Mouse (Mus musculus) cortical plate, adult 2 months (tissue): Measurements from ENCODE around the gene Fibp. TPM values are rescaled to one million over a fixed set of nuclear protein-coding genes. Genes with fewer than 3 reads are reported as not detected.
"Not testable (repeated sequence)": the region's sequence is repeated elsewhere in the genome, so short reads cannot be mapped to it uniquely, and the experiment has no call there.

Experiments
- H3K27ac ChIP-seq: fragments of 200-500 bp; 2 replicates; pipeline ENCODE4 v1.5.1; 2012; ENCODE audit warnings: low read length, control low read depth, inconsistent platforms; ENCODE audit not compliant: insufficient read depth
- H3K4me1 ChIP-seq: fragments of 200-500 bp; 2 replicates; pipeline ENCODE4 v1.6.1; 2011; ENCODE audit warnings: low read length; ENCODE audit not compliant: control insufficient read depth, insufficient read depth
- H3K4me3 ChIP-seq: fragments of 200-500 bp; 2 replicates; pipeline ENCODE4 v1.5.1; 2011; ENCODE audit warnings: mild to moderate bottlenecking, low read length, control low read depth; ENCODE audit not compliant: insufficient read depth
- CTCF ChIP-seq: fragments of 200-500 bp; IDR thresholded peaks from 2 replicates; pipeline ENCODE4 v1.5.1; 2011; ENCODE audit warnings: mild to moderate bottlenecking, control low read depth, low read length; ENCODE audit not compliant: insufficient read depth; ENCODE audit errors: extremely low read depth
- POLR2A ChIP-seq: fragments of 200-500 bp; IDR thresholded peaks from 2 replicates; pipeline ENCODE4 v1.6.1; 2011; ENCODE audit warnings: mild to moderate bottlenecking, low read length, control low read depth; ENCODE audit not compliant: insufficient read depth; ENCODE audit errors: extremely low read depth
- polyA plus RNA-seq: library from polyadenylated mRNA; depleted of rRNA; stranded (reverse); fragments of >200 nt; gene quantifications from 2 replicates; pipeline ENCODE4 v1.2.3, GENCODE M21; 2012

The Fibp gene
- polyA plus RNA-seq, 1 experiment, result 131 TPM

DNA sequence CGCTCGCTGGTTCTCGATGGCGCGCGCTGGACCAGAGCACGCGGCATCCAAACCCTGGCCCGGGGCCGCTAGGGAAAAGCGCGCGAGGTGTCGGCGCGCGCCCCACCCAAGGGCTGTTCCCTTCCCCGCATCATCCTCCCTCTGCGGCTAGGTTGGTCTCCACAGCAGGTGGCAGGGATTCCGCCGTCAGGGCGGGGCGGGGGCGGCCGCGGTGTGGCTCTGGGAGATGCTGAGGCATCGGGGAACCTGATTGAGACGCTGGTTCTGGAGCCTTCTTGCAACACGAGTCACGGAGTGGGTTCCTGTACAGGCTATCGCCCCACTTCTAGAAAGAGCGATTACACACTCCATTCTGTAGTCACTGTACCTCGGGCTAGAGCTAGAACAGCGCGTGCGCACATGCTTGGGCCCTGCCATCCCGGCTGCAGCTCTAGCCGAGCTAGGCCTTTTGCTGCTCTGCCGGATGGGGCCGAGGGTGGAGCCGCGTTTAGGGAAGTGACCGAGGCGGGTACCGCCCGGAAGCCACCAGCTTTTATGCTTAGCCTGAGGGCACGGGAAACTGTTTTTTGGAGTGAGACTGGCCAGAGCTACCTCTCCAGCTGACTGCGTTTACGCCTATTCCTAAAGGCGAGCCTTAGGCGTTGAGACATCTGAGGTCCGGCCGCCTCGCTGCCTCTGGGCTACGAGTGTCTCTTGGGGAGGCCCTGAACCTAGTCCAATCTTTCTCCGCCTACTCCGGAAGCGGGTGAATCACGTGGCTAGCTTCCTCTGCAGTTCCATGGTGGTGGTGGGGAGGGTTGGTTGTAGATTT, 30.7 kb downstream of the Fibp start:
- Histone ChIP-seq H3K4me1 (peaks cover 4% of the 10 kb centered on the region; the same call in 1 of the 2 replicates), H3K27ac (peak overlapping the region; percentile 98), H3K4me3 (peak overlapping the region; percentile 71)
- TF ChIP-seq CTCF (no peak), POLR2A (peak; percentile 81; the same call in 1 of the 2 replicates)

DNA sequence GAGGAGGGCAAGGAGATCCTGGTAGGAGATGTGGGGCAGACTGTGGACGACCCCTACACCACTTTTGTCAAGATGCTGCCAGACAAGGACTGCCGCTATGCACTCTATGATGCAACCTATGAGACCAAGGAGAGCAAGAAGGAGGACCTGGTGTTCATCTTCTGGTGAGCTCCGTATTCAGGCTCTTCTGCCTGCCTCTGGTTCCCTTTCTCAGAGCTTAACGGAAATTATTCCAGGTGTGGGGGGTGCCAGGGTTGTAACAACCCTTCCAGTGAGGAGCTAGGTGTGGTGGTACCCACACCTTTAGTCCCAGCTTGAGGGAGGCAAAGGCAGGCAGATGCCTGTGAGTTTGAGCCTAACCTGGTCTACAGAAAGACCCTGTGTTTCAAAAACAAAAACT, 32.2 kb downstream of the Fibp start:
- TF ChIP-seq CTCF (no peak), POLR2A (no peak)
- H3K4me3 ChIP-seq, result no peak overlapping the region

DNA sequence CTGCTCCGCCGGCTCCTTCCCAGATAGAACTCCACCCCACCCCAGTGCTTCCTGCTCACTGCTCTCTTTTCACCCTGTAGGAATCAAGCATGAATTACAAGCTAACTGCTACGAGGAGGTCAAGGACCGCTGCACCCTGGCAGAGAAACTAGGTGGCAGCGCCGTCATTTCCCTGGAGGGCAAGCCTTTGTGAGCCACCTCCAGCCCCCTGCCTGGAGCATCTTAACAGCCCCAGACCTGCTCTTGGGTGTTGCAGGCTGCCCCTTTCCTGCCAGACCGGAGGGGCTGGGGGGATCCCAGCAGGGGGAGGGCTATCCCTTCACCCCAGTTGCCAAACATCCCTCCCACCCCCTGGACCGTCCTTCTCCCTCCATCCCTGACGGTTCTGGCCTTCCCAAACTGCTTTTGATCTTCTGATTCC, 32.9 kb downstream of the Fibp start:
- H3K4me3 ChIP-seq, H3K27ac ChIP-seq, H3K4me1 ChIP-seq: not testable (repeated sequence)

More for the DNA sequence above, 32.2 kb downstream of the Fibp start:
- no peak overlapping the region for H3K27ac ChIP-seq
- peaks cover 2% of the 10 kb centered on the region; the same call in 1 of the 2 replicates for H3K4me1 ChIP-seq

DNA sequence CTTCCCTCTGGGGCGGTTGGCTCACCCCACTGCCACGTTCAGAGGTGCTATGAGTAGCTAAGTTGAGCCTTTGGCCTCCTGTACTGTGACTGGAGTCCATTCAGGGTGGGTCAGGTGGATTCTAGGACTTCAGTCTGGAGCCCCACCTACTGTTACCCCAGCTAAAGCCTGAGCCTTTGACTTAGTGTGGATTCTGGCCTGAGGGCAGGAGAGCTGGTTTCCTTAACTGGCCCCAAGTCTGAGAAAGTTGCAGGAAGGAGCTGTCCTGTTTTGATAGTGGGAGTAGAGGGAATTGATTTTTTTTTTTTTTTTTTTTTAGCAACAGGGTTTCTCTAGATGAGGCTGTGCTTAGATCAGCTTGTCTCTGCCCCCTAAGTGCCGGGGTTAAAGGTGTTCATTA, 33.9 kb downstream of the Fibp start:
- H3K4me1 ChIP-seq, result 0 out of 2 replicates have a peak, but pooled peaks cover 2% of the 10 kb centered on the region
- TF ChIP-seq CTCF (no peak), POLR2A (no peak)
- H3K27ac ChIP-seq, result no peak overlapping the region
- no peak overlapping the region for H3K4me3 ChIP-seq

DNA sequence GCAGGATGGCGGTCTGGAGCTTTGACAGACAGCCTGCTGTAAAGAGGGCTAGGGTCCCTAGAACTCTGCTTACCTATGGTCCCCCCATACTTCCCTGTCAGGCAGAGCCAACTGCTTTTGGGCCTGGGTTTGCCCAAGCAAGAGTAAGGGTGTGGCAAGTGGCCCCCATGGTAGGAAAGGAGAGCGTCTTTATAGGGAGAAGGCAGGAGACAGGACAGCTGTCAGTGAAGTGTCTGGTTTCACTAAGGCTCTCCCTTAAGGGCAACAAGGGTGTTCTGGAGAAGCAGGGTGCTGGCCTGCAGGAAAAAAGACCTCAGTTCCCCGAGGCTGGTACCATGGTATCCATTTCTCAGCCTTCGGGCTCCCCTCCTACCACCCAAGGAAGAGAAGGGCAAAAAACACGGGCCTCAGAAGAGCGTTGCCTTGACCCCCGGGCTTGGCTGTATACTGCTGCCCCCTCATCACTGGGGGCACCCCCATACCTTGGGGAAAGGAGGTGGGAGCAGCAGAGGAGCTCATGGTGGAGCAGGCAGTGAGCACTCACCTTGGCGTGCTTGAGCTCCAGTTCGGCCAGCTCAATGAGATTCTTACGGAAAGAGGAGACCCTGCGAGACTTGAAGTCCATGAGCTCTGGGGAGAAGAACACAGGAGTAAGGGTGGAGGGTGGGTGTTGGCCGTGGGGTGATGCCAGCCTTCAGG, 35.1 kb downstream of the Fibp start:
- H3K4me1 ChIP-seq, result 0 out of 2 replicates have a peak, but pooled peaks cover 2% of the 10 kb centered on the region
- H3K27ac ChIP-seq, result no peak overlapping the region
- TF ChIP-seq POLR2A (no peak), CTCF (no peak)
- H3K4me3 ChIP-seq, result no peak overlapping the region

DNA sequence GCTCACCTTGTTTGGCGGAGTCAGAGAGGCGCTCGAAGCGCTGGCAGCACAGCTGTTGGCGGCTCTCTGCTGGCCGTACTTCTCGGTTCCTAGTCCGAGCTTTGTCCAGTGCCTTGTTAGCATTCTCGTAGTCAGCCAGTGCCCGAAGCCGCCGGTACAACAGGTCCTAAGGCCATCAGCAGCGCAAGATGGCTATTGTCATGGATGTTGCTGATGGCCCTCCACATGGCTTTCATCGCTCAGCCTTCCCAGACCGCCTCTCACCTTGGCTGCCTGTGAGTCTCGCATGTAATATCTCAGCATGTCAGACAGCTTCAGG, 35.6 kb downstream of the Fibp start:
- TF ChIP-seq POLR2A, result no peak
- no peak for TF ChIP-seq CTCF
- no peak overlapping the region for H3K27ac ChIP-seq
- H3K4me1 ChIP-seq, result 0 out of 2 replicates have a peak, but pooled peaks cover 2% of the 10 kb centered on the region
- H3K4me3 ChIP-seq, result no peak overlapping the region

DNA sequence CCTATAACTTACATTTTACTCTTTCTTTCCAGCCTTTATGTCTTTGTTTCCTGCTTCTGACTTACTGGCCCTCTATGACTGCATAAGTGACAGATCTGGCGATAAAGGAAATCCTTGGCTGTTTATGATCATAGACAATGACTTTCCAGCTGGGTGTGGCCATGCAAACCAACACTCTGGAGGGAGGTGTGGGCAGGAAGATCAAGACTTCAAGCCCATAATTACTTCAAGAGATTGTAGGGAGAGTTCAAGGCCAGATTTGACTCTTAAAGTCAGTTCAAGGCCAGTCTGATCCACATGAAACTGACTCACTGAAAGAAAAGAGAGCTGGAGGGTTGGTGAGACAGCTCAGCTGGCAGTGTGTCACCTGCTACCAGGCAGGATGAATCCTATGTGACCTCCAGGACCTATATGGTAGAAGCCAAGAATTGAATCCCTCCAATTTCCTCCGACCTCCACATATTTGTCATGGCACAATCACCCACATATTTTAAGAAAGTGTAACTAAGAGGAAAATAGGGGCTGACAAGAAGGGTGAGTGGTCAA, 40.0 kb downstream of the Fibp start:
- no peaks in the 10 kb centered on the region for H3K4me1 ChIP-seq
- no peak overlapping the region for H3K27ac ChIP-seq
- H3K4me3 ChIP-seq, result no peak overlapping the region
- TF ChIP-seq POLR2A (no peak), CTCF (no peak)

DNA sequence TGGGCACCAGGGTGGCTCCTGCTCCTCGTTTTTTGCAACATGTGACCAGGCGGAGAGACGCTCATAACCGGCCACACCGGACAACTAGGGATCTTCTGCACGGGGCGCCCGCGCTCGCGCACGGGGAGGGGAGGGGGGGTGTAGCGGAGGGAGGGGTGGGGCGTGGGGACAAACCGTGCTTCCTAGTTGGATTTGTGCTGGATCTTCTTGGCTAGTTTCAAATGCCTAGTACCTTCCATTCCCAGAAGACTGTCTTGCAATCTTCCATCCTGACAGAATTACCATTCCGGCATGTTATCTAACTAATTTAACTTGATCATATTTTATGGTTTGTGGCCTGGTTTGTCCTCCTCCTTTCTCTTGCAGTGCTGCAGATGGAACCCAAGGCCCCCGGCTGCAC, 43.3 kb downstream of the Fibp start, which contains the start of gene 1700020D05Rik:
1700020D05Rik (minus strand) TSS at position 101 of the 400 bp plus-strand sequence.
- Histone ChIP-seq H3K4me1 (no peaks in the 10 kb centered on the region), H3K27ac (no peak within 1 kb of the TSS), H3K4me3 (no peak within 1 kb of the TSS)
- TF ChIP-seq CTCF (no peak), POLR2A (no peak)

DNA sequence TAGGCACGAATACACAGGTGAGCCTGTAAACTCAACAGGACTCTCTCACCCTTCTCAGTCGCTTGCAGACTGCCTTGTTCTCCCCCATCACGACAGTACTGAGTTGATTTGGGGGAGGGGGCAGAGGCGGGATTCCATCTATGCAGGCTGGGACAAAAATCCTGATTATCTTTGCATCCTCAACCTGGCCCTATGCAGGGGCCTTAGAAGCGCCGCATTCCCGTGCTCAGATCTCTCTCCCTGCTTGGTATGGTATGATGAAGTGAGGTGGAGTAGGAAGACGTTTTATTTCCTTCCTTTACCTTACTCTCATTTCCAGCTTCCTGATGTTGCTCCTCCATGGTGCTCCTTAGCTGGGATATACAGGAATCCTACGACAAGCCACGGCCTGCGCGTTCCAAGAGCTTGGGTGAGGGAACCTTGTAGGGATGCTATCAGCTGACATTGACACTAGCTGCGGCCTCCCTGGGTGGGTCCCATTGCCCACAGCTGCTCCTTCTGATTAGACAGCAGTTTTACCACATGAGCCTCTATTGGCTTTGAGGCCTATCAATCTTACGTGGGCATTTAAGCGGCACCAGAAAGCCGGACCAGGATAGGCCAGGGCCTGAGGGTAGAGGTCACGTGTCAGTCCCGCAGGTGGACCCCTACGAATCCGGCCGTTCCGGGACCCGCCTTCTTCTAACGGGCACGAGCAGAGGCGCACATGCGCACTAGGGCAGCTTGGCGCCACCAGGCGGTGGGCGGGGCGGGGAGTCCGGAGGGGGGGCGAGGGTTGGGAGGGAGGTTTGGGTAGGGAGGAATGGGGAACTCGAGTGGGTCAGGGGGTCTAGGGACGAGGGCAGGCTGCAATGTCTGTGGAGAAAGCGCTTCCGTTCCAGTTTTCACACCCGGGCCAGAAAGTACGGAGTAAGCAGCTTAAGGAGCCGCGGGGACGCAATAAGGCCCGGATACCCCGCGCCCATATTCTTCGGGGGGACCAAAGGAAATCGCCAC, 49.9 kb downstream of the Fibp start, which contains the start of gene Snx32:
Snx32 (minus strand) TSS at position 508 of the 996 bp plus-strand sequence.
- H3K4me1 ChIP-seq, result 0 out of 2 replicates have a peak, but pooled peaks cover 2% of the 10 kb centered on the region
- H3K4me3 ChIP-seq, result peak within 1 kb of the TSS; percentile 47
- TF ChIP-seq CTCF (no peak), POLR2A (peak; percentile 84)
- peak within 1 kb of the TSS; percentile 26 for H3K27ac ChIP-seq
